Mouse (Mus musculus) gastrocnemius, postnatal 4 days (tissue): Measurements from ENCODE around the gene Tnfrsf21. TPM values are rescaled to one million over a fixed set of nuclear protein-coding genes. Genes with fewer than 3 reads are reported as not detected.

ENCODE experiments used
- DNase-seq, 2 experiments: peaks; one replicate each; pipeline ENCODE4 v3.0.0; 2021 to 2022; ENCODE audit warnings: low spot score in 2 of 2, mixed read lengths in 2 of 2
- total RNA-seq, 2 experiments: library from RNA; stranded (reverse); gene quantifications; 2 replicates each; pipeline ENCODE4 v1.2.3; 2021

Gene Tnfrsf21
- total RNA-seq, 2 experiments from 2014 or later: 21.1 to 25.7 TPM

DNA sequence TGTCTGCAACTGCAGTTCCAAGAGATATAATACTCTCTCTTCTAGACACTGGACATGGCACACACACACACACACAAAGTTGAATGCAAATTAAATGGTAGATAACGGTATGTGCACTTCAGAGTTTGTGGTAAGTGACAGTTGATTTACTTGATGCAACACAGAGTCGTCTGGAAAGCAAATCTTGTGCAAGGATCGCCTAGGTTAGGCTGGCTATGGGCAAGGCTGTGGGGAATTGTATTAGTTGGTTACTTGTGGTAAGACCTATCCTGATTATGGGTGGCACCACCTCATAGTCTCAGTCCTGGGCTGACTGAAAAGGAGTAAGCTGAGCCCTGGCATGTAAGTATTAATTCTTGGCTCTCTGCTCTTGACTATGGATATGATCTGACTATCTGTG is 112.0 kb downstream of the Tnfrsf21 start:
- no peak for DNase-seq

DNA sequence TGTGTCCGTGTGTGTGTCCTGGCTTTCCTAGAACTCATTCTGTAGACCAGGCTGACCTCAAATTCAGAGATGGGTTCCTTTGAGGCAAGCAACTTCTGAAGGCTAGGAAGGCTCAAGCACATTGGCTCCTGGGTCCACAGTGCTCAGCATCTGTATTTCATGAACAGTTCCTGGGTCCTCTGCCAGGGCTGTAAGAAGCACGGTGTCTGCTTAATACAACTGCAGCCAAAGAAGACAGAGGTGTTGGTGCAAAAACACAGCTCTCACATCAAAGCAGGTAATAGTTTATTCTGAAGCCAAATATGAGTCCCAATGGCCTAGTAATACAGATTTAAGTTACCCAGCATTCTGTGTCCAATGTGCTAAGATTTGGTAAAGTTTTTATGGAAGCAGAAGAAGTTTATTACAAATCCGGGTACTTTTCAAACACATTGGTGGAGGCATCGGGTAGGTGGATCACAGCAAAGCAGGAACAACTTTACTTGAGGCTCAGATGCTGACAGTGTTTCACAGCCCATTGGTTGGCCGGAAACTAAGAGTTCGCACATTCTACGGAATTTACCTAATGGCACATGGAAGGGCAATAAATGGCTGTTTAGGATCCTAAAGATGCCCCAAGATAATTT is 112.7 kb downstream of the Tnfrsf21 start:
- no peak for DNase-seq

DNA sequence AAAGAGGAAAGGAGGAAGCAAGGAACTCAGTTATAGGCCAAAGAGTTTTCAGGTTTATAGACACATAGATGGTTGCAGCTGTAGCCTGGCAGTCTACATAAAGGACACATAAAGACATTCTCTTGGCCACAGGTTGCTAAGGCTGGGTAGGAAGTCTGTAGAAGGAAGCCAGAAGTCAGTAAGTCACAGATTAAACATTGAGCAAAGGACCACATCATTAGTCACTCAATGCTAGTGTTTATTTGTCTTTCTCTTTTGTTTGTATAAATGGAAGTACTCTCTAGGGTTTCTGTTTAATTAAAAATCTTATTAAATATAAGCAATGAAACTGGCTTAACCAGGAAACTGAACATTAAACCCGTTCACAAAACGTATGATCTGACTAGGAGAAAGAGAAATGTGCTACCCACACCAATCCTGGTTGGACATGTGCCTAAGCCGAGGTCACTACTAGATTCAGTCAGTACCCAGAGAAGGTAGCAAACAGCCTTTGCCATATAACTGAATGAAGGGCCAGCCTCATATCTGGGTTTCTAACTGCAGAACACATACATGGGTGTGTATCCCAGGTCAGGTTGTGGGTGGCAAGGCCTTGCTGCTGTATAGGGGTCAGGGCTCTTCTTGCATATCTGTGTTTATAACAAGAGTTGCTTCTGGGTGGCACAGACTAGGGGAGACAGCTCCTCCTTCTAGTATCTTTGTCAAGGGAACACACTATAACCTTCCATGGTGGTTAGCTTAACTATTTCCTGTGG is 113.9 kb downstream of the Tnfrsf21 start:
- DNase-seq: no peak

DNA sequence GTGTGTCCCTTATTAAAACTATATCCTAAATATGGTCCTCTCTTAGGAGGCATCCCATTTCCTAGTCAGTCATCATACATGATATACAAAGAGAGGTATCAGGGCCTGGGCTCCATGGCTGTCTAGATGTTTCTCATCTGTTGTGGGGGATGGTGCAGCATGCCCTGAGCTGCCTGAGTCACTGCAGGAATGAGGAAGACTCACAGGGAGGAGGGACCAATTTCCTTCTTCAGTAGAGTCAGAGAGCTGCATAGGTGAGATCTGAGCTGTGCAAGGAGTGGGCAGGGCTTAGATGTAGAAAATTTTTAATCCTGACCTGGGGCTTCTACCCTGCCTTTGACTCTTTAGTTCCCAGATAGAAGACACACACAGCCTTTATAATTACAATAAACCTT is 114.5 kb downstream of the Tnfrsf21 start:
- DNase-seq: no peak

DNA sequence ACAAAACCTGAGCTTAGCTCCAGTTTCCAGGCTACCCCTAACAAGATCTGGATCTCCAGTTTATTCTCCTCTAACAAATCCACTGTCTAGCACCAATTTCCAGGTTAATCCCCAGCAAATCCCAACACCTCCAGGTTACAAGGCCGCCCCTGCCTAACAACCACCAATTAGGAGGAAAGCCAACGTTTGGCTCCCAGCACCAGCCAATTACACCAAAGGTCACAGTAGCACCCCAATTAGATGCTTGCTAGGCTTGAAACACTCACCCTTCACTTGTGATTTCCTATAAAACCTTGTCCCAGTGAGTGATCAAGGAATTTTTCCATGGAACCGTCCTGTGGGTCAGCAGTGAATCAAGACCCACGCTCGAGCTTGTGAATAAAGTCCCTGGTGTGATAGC is 116.1 kb downstream of the Tnfrsf21 start:
- DNase-seq: no peak

DNA sequence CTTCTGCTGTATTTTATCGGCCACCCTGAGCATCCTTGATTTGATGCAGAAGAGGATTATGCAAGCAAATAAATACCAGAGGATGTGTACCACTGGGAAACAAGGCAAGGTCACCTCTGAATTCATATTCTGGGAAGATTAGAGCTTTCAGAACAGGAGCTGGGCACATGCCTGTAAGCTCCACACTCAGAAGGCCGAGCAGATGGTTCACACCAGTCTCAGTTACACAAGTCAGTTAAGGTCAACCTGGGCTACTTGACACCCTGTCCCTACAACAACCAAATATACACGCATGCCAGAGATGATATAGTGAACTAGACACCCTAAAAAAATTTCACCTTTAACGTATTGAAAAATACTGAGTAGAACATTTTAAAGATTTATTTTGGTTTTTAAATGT is 116.8 kb downstream of the Tnfrsf21 start:
- DNase-seq: no peak

DNA sequence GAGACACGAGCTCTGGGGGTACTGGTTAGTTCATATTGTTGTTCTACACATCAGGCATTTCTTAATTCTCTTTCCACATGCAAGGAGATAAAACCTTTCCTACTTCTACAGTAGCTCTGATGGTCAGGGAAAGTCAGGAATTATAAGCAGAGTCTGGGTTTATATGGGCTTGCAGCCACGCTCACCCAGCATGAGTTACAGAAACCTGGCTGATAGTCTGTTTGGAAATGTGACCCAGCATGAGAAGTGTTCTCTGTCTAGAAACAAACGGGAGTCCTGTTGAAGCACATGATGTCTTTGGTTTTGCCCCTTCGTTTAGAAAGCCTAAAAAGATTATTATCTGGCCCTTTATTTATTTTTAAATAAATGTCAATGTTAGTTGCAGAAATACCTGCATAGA is 118.6 kb downstream of the Tnfrsf21 start:
- no peak for DNase-seq

DNA sequence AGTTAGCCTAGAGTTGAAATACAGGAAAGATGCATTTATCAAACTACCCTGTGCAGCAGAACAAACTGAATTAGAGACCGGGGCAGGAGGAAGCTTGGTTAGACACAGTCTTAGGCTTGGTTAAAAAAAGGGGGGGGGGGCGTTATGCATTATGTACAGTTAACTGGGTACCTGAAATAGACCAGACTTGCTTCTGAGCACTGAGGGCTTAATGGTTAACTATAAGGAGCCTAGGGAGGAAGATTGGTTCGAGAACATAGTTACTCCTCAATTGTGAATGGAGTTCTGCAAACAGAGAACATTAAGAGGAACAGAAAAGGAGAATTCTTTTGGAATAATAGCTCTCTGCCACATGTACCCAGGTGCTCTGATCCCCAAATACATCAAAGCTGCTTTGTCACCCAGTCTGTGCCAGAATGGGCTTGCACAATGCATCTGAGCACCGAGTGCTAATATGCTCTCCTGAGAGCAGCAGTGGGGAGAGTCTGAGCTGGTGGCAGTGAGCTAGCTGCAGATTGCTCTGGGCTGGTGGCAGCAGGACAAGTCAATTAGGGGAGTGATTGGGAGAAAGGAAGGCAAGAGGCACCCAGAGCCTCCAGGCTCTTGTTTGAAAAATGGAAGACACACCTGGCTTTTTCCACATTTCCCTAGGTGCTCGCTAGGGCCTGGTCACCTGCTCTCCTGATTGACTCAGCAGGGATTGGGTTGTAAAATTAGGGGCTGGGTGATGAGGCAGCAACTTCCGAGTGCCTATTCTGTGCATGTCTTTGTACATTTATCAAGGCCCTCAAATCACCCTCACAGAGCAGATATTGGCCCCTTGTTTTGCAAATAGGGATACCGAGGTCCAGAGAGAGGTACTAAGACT is 119.3 kb downstream of the Tnfrsf21 start:
- no peak for DNase-seq

DNA sequence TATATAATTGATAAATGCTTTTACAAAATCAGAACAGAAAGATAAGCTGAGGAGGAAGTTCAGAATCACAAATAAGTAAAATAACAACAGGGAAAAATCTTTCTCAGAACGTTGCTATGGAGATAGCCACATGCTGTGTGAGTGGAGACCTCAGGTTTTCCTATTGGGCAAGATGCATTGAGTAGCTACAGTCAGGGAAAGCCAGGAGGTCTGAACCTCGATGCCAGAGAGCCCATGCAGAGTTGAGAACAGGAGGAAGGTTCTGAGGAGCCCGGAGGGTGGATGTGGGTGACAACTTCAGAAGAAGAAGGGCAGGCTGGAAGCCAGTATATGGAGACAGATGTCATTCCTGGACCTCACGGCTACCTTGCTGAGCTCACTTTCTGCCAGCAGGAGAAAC is 120.4 kb downstream of the Tnfrsf21 start:
- DNase-seq: no peak

DNA sequence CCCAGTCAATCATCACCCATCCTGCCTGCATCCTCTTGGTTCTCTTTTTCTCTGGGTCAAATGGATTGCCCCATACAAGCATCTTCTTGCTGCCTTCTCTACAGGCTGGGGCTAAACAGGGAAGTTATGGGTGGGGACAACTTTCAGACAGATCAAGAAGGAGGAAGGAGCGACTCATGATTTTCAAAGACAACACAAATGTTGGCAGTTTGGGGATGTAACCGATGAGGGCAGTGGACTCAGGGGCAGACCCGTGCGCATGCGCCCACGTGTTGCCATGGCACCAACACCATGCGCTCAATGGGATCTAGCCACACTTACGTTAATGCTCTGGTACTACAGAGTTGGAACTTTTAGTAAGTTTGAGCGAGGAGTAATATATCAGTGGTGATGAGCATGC is 121.5 kb downstream of the Tnfrsf21 start:
- no peak for DNase-seq

DNA sequence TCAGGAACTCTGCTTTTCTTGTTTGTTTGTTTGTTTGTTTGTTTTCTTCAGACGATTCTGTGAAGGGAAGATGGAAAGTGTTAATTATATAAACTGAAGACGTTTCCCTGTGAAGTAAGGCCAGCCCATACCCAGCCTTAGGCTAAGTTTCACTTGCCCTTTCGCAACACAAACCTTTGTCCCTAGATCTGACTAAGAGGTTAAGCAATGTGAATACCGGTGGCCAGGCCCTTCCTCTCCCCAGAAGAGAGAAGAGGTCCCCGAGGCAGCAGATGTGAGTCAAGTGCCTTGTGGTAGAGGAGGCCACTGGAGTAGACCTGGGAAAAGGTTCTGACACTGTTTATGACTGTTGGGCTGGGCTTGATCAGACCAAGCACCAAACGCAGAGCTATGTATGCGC is 122.0 kb downstream of the Tnfrsf21 start:
- no peak for DNase-seq

Other genes with a start within 250 kb of the Tnfrsf21 start
- gene Cd2ap, start 139.9 kb upstream of the Tnfrsf21 start, total RNA-seq: 10 to 100 TPM; 35.0 to 37.1 TPM